Mouse (Mus musculus) left cerebral cortex, adult 2 months (tissue): ENCODE results near the gene Prkar2a. TPM values are rescaled to one million over a fixed set of nuclear protein-coding genes. Genes with fewer than 3 reads are reported as not detected.

Experiments used
- DNase-seq, 2 experiments: peaks; one replicate each; pipeline ENCODE4 v3.0.0; 2021 to 2022; ENCODE audit warnings: low spot score in 2 of 2, mixed read lengths in 1 of 2; ENCODE audit errors: extremely low spot score in 1 of 2
- H3K27ac ChIP-seq: fragments of 200-600 bp; 2 replicates; pipeline ENCODE4 v1.8.1; 2022
- H3K4me3 ChIP-seq: fragments of 200-600 bp; 2 replicates; pipeline ENCODE4 v1.8.1; 2022
- CTCF ChIP-seq: fragments of 200-600 bp; IDR thresholded peaks from 2 replicates; pipeline ENCODE4 v1.8.1; 2022; ENCODE audit warnings: antibody characterized with exemption, mild to moderate bottlenecking, moderate library complexity
- intact Hi-C: fragments of 180-260 bp; cut with DNase I; formaldehyde crosslinking; loops from one replicate; pipeline ENCODE4 v1.15.1; 2025
- total RNA-seq, 2 experiments: library from RNA; stranded (reverse); gene quantifications; 2 replicates each; pipeline ENCODE4 v1.2.3; 2021

Gene Prkar2a
- total RNA-seq, 2 experiments from 2014 or later, result 47.0 to 48.3 TPM

DNA sequence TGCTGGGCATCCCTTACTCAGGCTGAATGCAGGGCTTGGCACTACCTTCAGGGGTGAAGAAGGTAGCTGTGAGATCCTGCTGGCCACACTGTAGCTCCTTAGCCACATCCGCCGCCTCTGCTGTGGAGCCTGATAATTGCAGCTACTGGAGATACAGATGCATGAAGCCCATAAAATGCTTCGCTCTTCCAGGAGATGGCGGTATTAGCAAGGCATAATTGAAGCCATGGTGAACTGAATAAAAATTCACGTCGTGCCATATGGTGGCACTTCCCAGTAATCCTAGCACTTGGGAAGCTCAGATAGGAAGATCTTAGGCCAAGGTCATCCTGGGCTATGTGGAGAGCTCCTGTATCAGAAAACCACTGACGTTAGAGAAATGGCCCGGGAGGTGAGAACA, 19.2 kb upstream of the Prkar2a start:
- no peak for DNase-seq
- intact Hi-C loops, result no loop called here
- H3K27ac ChIP-seq, result no peak overlapping the region
- H3K4me3 ChIP-seq, result no peak overlapping the region
- peak; percentile 35 for TF ChIP-seq CTCF

DNA sequence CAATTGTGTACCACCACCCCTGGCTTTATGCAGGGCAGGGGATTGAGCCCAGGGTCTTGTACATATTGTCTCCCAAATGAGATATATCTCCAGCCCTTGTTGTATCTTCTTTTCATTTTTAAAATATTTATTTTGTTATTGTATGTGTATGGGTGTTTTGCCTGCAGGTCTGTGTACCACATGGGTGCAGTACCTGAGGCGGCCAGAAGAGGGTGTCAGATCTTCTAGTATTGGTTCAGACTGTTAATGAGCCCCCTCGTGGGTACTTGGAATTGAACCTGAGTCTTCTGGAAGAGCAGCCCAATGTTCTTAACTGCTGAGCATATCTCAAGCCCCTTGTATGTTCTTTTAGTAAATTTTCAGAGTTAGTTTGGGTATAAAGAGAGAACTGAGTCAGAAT, 16.0 kb upstream of the Prkar2a start:
- DNase-seq, result no peak
- intact Hi-C loops, result no loop called here
- Histone ChIP-seq H3K27ac (no peak overlapping the region), H3K4me3 (no peak overlapping the region)
- TF ChIP-seq CTCF, result peak; percentile 38

DNA sequence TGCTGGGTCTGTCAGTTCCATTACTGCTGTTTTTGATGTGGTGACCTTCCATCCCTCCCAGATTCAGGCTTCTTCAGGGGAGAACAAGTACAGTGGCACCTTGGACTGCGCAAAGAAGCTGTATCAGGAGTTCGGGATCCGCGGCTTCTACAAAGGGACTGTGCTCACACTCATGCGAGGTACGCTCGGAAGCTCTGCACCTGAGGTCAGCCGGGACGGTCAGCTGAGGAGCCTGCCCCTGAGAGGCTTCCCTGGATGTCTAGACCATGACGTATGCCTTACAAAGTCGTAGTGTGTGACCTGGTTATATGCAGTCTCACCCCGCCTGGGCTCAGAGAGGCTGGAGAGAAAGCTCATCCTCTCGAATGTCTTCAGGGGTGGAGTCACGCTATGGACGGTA, 9.1 kb upstream of the Prkar2a start:
- Histone ChIP-seq H3K27ac (no peak overlapping the region), H3K4me3 (no peak overlapping the region)
- intact Hi-C loops, result no loop called here
- no peak for DNase-seq
- TF ChIP-seq CTCF, result no peak

DNA sequence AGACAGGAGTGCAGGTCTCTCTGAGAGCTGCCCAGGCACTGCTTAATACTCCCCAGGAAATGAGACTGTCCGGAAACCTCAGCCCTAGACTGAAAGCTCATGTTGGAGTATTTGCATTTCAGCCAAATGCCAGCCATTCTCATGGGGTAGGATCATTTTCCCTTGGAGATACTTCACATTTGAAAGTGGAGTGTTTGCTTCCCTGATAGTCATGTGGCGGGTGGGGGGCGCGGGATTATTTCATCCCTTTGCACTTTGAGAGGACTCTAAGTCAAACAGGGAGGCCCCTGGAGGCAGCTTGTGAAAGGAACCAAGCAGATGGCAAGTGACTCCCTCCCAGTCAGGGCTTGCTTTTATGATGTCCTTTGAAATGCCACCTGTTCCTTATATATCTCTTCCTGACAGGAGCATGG, 2.6 kb upstream of the Prkar2a start:
- Histone ChIP-seq H3K4me3 (no peak overlapping the region), H3K27ac (no peak overlapping the region)
- DNase-seq, result no peak
- no peak for TF ChIP-seq CTCF
- intact Hi-C loops, result no loop called here

DNA sequence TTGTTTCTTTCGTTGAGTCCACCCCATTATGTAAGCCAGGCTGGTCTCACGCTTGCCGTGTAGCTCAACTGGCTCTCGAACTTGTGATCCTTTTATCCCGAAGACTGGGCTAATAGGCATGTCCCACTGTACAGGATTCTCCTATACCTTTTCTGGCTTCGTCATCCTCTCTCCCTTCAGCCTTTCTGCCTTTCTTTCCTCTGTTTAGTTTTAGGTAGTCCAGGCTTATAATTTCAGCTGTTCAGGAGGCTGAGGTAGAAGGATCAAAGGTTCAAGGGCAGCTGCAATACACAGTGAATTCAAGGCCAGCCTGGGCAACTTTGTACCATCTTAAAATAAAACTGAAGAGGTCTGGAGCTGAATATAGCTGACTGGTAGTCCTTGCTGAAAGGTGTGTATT, 1.9 kb upstream of the Prkar2a start:
- Histone ChIP-seq H3K4me3 (no peak overlapping the region), H3K27ac (no peak overlapping the region)
- intact Hi-C loops, result no loop called here
- no peak for TF ChIP-seq CTCF
- DNase-seq, result no peak

- TF ChIP-seq CTCF, result no peak
- DNase-seq, result no peak
- intact Hi-C loops, result no loop called here
Measured at GRCm38 (mm10) chr9:108687686-108688085, 1.4 kb upstream of the Prkar2a start.

DNA sequence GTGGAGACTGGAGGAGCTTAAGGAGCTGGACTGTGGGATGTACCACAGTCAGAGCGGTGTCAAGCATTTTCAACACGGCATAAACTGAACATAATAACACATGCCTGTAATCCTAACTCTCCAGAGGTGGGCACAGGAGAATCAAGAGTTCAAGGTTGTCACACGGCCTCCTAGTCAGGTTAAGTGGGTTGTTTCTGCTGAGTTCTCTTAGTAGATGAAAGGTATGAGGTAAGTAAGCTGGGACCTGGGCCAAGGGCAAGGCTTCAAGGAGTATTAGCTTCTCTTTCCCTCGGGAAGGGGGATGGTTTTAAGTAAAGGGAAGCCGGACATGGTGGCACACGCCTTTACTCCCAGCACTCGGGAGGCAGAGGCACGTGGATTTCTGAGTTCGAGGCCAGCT, 663 bp upstream of the Prkar2a start:
- DNase-seq, result no peak
- intact Hi-C loops, result no loop called here
- H3K27ac ChIP-seq, result no peak overlapping the region
- no peak for TF ChIP-seq CTCF
- no peak overlapping the region for H3K4me3 ChIP-seq

More at GRCm38 (mm10) chr9:108687686-108688085, 1.4 kb upstream of the Prkar2a start:
- Histone ChIP-seq H3K27ac (no peak overlapping the region), H3K4me3 (no peak overlapping the region)

- H3K4me3 ChIP-seq, result no peak overlapping the region
- H3K27ac ChIP-seq, result no peak overlapping the region
- intact Hi-C loops, result no loop called here
Measured at GRCm38 (mm10) chr9:108689993-108690392, 879 bp downstream of the Prkar2a start.

GRCm38 (mm10) chr9:108690914-108691313, 1.8 kb downstream of the Prkar2a start:
- no peak for TF ChIP-seq CTCF
- no peak overlapping the region for H3K27ac ChIP-seq
- H3K4me3 ChIP-seq, result no peak overlapping the region
- DNase-seq, result no peak
- intact Hi-C loops, result no loop called here

More at GRCm38 (mm10) chr9:108689993-108690392, 879 bp downstream of the Prkar2a start:
- no peak for DNase-seq
- no peak for TF ChIP-seq CTCF

DNA sequence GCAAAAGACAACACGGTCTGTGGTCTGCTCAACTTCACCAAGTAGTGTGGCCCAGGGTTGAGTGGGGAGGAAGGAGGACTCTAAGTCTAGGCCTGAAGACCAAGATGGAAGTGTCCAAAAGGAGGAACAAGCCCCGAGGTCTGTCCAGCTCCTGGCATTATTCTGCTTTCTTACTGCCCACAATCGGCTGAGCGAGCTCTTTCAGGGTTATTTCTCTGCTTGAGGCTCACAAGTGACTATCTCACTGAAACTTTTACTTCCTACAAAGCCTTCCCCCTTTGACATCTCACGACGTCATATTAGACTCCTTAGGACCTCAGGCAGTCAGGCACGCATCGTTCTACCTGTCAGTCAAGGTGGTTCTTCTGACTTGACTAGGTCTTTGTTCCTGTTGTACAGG, 2.3 kb downstream of the Prkar2a start:
- no peak for DNase-seq
- TF ChIP-seq CTCF, result no peak
- intact Hi-C loops, result no loop called here
- peak overlapping the region; percentile 93 for H3K27ac ChIP-seq
- peak overlapping the region; percentile 85 for H3K4me3 ChIP-seq

GRCm38 (mm10) chr9:108691846-108692225, 2.7 kb downstream of the Prkar2a start:
- peak overlapping the region; percentile 93 for H3K27ac ChIP-seq
- DNase-seq, result peak; percentile 90 to 91
- no peak for TF ChIP-seq CTCF
- H3K4me3 ChIP-seq, result peak overlapping the region; percentile 85
- intact Hi-C loops, result loop anchor here (2.0 kb wide), 1 partner anchor 35 kb away; no protein-coding TSS in a partner anchor

GRCm38 (mm10) chr9:108692226-108693041, 3.3 kb downstream of the Prkar2a start:
- peak; percentile 67 for DNase-seq
- intact Hi-C loops, result loop anchor here (2.0 kb wide), 1 partner anchor 34 kb away; no protein-coding TSS in a partner anchor
- Histone ChIP-seq H3K4me3 (peak overlapping the region; percentile 85), H3K27ac (peak overlapping the region; percentile 83)
- TF ChIP-seq CTCF, result peak; percentile 7; the same call in 1 of the 2 replicates

- DNase-seq, result no peak
- Histone ChIP-seq H3K4me3 (peak overlapping the region; percentile 34), H3K27ac (no peak overlapping the region)
- intact Hi-C loops, result loop anchor here (2.0 kb wide), 1 partner anchor 33 kb away; no protein-coding TSS in a partner anchor
- no peak for TF ChIP-seq CTCF
Measured at GRCm38 (mm10) chr9:108693946-108694345, 4.8 kb downstream of the Prkar2a start.
